Mouse (Mus musculus) forebrain, embryonic 15.5 days (tissue): ENCODE measurements around the gene Gata3. TPM values are rescaled to one million over a fixed set of nuclear protein-coding genes. Genes with fewer than 3 reads are reported as not detected.

Experiments
- ATAC-seq: fragments of 200-750 bp; cut with Nextera tagmentation; replicated peaks from 2 replicates; pipeline ENCODE4 v1.8.0; 2017; ENCODE audit warnings: mild to moderate bottlenecking, moderate TSS enrichment, moderate library complexity
- H3K27ac ChIP-seq: fragments of 300-500 bp; sonication (generic); replicated peaks from 2 replicates; pipeline ENCODE4 v1.5.1; 2015; ENCODE audit warnings: mild to moderate bottlenecking, inconsistent platforms
- H3K27me3 ChIP-seq: fragments of 300-500 bp; sonication (generic); 2 replicates; pipeline ENCODE4 v1.6.1; 2015; ENCODE audit warnings: inconsistent platforms
- H3K36me3 ChIP-seq: fragments of 300-500 bp; sonication (generic); 2 replicates; pipeline ENCODE4 v1.6.1; 2015; ENCODE audit warnings: mild to moderate bottlenecking, inconsistent platforms
- H3K4me1 ChIP-seq: fragments of 300-500 bp; sonication (generic); 2 replicates; pipeline ENCODE4 v1.6.1; 2015; ENCODE audit warnings: inconsistent platforms
- H3K4me2 ChIP-seq: fragments of 300-500 bp; sonication (generic); replicated peaks from 2 replicates; pipeline ENCODE4 v1.6.1; 2015; ENCODE audit warnings: mild to moderate bottlenecking, inconsistent platforms
- H3K4me3 ChIP-seq: fragments of 300-500 bp; sonication (generic); 2 replicates; pipeline ENCODE4 v1.5.1; 2015; ENCODE audit warnings: mild to moderate bottlenecking, inconsistent platforms
- H3K9ac ChIP-seq: fragments of 300-500 bp; sonication (generic); replicated peaks from 2 replicates; pipeline ENCODE4 v1.6.1; 2015; ENCODE audit warnings: mild to moderate bottlenecking, inconsistent platforms
- H3K9me3 ChIP-seq: fragments of 300-500 bp; sonication (generic); 2 replicates; pipeline ENCODE4 v1.6.1; 2016; ENCODE audit warnings: inconsistent platforms
- WGBS: fragments of 180-500 bp; shearing (Covaris S2); methylation state at CpG from one replicate; pipeline ENCODE4 v1.1.7; 2015; ENCODE audit warnings: mixed read lengths; 5-methylcytosine and 5-hydroxymethylcytosine counted together
- polyA plus RNA-seq: library from polyadenylated mRNA; unstranded; fragments of >200 nt; fragmentation: Nextera tagmentation; extraction: Ambion mirVana; gene quantifications from 2 replicates; pipeline ENCODE4 v1.2.1, GENCODE M21; 2015

Gene Gata3
- polyA plus RNA-seq, 1 experiment from 2014 or later: 2.3 TPM

- Histone ChIP-seq H3K4me1 (no peaks in the 10 kb centered on the region), H3K36me3 (no peaks in the 10 kb centered on the region), H3K4me3 (no peak overlapping the region), H3K9ac (no peak overlapping the region), H3K27me3 (no peaks in the 10 kb centered on the region), H3K27ac (no peak overlapping the region), H3K4me2 (no peak overlapping the region), H3K9me3 (no peaks in the 10 kb centered on the region)
- ATAC-seq: no peak
- WGBS: 47% methylated on average over 13 of the region's 13 CpGs
Observed at GRCm38 (mm10) chr2:9852851-9853576, 36.8 kb downstream of the Gata3 start.

GRCm38 (mm10) chr2:9835195-9835594 is 54.6 kb downstream of the Gata3 start:
- ATAC-seq: no peak; the same call in 1 of the 2 replicates
- H3K9ac ChIP-seq: no peak overlapping the region
- H3K27ac ChIP-seq: no peak overlapping the region
- 49% methylated on average over 7 of the region's 7 CpGs for WGBS
- no peak overlapping the region for H3K4me2 ChIP-seq
- no peaks in the 10 kb centered on the region for H3K36me3 ChIP-seq
- no peaks in the 10 kb centered on the region for H3K9me3 ChIP-seq
- H3K4me3 ChIP-seq: no peak overlapping the region
- H3K4me1 ChIP-seq: no peaks in the 10 kb centered on the region
- H3K27me3 ChIP-seq: no peaks in the 10 kb centered on the region

DNA sequence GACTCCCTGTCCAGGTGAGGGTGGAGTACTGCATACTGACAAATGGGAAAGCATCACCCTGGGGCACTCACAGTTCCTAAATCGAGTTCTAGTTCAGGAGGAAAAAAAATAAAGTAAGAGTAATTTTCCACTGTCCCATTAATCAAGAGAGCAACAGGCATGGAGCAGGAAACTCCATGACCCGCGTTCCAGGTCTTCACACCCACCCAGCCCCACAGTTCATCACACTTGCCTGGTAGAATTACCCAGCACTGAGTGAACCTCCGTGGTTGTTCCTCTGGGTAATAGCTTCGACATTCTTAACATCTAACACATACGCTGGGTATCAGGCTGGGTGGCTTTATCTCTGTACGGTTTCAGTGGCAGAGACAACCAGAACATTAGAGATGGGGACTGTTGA is 56.1 kb downstream of the Gata3 start:
- Histone ChIP-seq H3K9ac (no peak overlapping the region), H3K27me3 (no peaks in the 10 kb centered on the region)
- 90% methylated on average over 7 of the region's 7 CpGs for WGBS

DNA sequence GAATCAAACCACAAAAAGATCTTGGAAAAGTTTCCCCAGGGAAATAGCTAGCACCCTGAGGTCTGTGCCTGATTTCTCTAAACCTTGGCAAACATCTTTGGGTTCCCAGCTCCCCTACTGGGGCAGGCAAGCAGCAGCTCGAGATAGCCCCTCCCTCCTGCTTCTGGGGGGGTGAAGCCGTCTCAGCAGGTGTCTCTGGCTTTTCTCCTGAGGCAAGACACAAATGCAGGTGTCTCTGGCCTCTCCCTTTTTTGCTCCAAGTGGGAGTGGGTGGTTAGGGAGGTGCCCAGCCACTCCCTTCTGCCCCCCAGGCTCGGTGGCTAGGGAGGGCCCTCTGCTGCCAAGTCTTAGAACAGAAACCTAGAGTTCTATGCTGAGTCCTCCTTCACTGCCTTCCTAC is 62.2 kb downstream of the Gata3 start:
- H3K9ac ChIP-seq: no peak overlapping the region
- no peak overlapping the region for H3K27ac ChIP-seq
- 27% methylated on average over 3 of the region's 3 CpGs for WGBS

More for the DNA sequence above, 56.1 kb downstream of the Gata3 start:
- Histone ChIP-seq H3K9me3 (no peaks in the 10 kb centered on the region), H3K4me2 (no peak overlapping the region), H3K36me3 (no peaks in the 10 kb centered on the region), H3K4me3 (no peak overlapping the region), H3K27ac (no peak overlapping the region), H3K4me1 (no peaks in the 10 kb centered on the region)
- ATAC-seq: no peak

DNA sequence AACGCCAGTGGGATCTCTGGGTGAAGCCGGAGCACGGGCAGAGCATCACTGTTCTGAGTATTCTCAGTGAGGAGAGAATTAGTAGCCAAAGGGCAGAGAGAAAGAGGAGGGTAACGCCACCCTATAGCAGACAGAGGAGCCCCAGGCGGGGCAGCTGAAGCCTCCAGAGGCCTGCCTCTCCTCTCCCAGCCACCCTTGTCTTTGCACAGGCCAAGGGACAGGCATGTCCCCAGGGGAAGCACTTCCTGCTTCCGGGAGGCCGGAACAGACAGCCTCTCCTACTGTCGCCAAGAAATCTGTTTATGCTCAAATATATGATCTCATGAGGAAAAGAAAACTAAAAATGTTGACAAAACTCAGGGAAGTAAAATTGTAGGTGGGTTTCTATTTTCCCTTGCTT is 69.2 kb downstream of the Gata3 start:
- Histone ChIP-seq H3K4me2 (no peak overlapping the region), H3K4me1 (no peaks in the 10 kb centered on the region), H3K27ac (no peak overlapping the region), H3K4me3 (no peak overlapping the region), H3K36me3 (no peaks in the 10 kb centered on the region), H3K9ac (no peak overlapping the region), H3K9me3 (no peaks in the 10 kb centered on the region), H3K27me3 (no peaks in the 10 kb centered on the region)
- ATAC-seq: no peak
- 89% methylated on average over 8 of the region's 8 CpGs for WGBS

More for the DNA sequence above, 62.2 kb downstream of the Gata3 start:
- Histone ChIP-seq H3K9me3 (no peaks in the 10 kb centered on the region), H3K36me3 (no peaks in the 10 kb centered on the region), H3K4me3 (no peak overlapping the region), H3K27me3 (no peaks in the 10 kb centered on the region), H3K4me1 (no peaks in the 10 kb centered on the region), H3K4me2 (no peak overlapping the region)
- no peak for ATAC-seq

DNA sequence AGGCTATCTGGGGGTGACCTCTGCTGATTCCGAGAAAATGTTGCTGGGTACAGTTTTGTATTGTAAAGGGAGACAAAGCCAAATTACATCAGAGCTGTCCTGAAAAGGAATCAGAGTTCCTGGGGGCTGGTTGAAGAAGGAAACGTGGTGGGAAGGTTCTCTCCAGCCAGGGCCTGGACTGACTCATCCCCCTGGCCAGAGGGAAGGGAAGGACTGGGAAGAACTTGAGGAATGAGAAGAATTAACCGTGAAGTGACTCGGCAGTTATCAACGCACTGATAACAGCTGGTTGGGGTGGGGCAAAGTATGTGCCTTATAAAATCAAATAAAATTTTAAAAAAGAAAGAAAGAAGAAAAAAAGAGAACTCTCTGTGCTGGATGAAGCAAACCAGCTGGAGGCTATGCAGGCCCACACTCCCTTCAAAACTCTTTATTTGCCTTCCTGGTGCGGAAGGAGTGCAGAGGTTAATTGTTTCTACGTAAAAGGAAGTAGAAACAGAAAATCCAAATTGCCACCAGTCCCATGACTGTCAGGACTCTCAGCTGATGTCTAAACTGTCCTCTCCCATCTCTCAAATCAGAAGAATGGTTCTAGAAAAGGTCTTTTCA is 71.6 kb downstream of the Gata3 start:
- H3K4me1 ChIP-seq: no peaks in the 10 kb centered on the region
- H3K9me3 ChIP-seq: no peaks in the 10 kb centered on the region
- no peak overlapping the region for H3K4me2 ChIP-seq
- no peaks in the 10 kb centered on the region for H3K36me3 ChIP-seq
- 80% methylated on average over 7 of the region's 7 CpGs for WGBS
- no peaks in the 10 kb centered on the region for H3K27me3 ChIP-seq
- ATAC-seq: no peak
- no peak overlapping the region for H3K9ac ChIP-seq
- no peak overlapping the region for H3K4me3 ChIP-seq
- H3K27ac ChIP-seq: no peak overlapping the region

Other genes starting within 250 kb of the Gata3 start
- gene 4930412O13Rik, start 8.8 kb downstream of the Gata3 start, polyA plus RNA-seq: not detected in 2 replicates
- gene 9230102O04Rik, start 494 bp downstream of the Gata3 start, polyA plus RNA-seq: not detected in 2 replicates
- 14.9 and 15.8 TPM in 2 replicates for gene Taf3, start 158.6 kb upstream of the Gata3 start, polyA plus RNA-seq
- 519 and 533 TPM in 2 replicates for gene Atp5c1, start 190.5 kb upstream of the Gata3 start, polyA plus RNA-seq
- gene Kin, start 190.6 kb upstream of the Gata3 start, polyA plus RNA-seq: 39.3 and 40.7 TPM in 2 replicates
- 1.4 and 1.7 TPM in 2 replicates for gene Itih2, start 241.4 kb upstream of the Gata3 start, polyA plus RNA-seq